In the genomic region with DNA sequence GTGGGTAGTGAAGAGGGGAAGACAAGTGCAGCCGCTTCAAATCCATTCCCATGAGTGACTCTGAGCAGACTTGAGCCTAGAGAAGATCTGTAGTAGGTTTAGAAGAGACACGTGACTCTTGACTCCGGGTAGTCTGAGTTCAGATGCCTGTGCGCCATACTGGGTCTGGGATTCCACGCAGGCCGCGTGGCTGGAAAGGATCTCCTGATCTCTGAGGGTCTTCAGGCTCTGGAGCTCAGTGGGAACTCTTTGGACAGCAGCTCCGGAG, we compare ENCODE assay signal across 8 mouse cellular contexts. TPM values are rescaled to one million over a fixed set of nuclear protein-coding genes. Genes with fewer than 3 reads are reported as not detected.
A peak's percentile ranks its signal among the peaks of the same experiment; 100 is the strongest.
DNase-seq lines count a peak whose midpoint lies in the region; ATAC-seq and TF ChIP-seq lines count a peak whose summit lies in the region.

No protein-coding gene starts in this region.

- no peak for DNase-seq in lung, embryonic 14.5 days
- DNase-seq in lung, adult 18-20 months: no peak
- no peak for DNase-seq in forebrain, embryonic 11.5 days (ENCODE audit: low spot score)
- no peak for DNase-seq in liver, embryonic 11.5 days (ENCODE audit: low spot score)
- no peak for DNase-seq in ovary, postnatal 10 days (ENCODE audit: low spot score)
- DNase-seq in thymus, postnatal 14 days: no peak
- no peak for DNase-seq in spleen, postnatal 10 days (ENCODE audit: low spot score in 2 of 2)

- peak overlapping the region; percentile 36 for H3K4me3 ChIP-seq in lung, embryonic 14.5 days (ENCODE audit: low read depth, low read length)
- peak overlapping the region; percentile 39 for H3K4me3 ChIP-seq in forebrain, embryonic 11.5 days (ENCODE audit: low read depth, low read length)
- peak overlapping the region; percentile 64 for H3K4me3 ChIP-seq in liver, embryonic 11.5 days (ENCODE audit: low read depth, low read length)
- H3K4me3 ChIP-seq in stomach, embryonic 15.5 days (replicated peaks): peak overlapping the region; percentile 48

- peak overlapping the region; percentile 97 for H3K4me2 ChIP-seq in lung, embryonic 14.5 days
- H3K4me2 ChIP-seq in forebrain, embryonic 11.5 days (ENCODE audit: low read depth, low read length, severe bottlenecking): peak overlapping the region; percentile 88
- peak overlapping the region; percentile 96 for H3K4me2 ChIP-seq in liver, embryonic 11.5 days
- peak overlapping the region; percentile 96 for H3K4me2 ChIP-seq in stomach, embryonic 15.5 days

- H3K4me1 ChIP-seq in lung, embryonic 14.5 days (ENCODE audit: insufficient read depth): peaks cover 9% of the 10 kb centered on the region
- peaks cover 10% of the 10 kb centered on the region; the same call in 1 of the 2 replicates for H3K4me1 ChIP-seq in forebrain, embryonic 11.5 days (replicated peaks; ENCODE audit: control insufficient read depth, insufficient read depth, low read length)
- H3K4me1 ChIP-seq in liver, embryonic 11.5 days (replicated peaks; ENCODE audit: control insufficient read depth, insufficient read depth, low read length): peaks cover 75% of the 10 kb centered on the region
- H3K4me1 ChIP-seq in stomach, embryonic 15.5 days: peaks cover 26% of the 10 kb centered on the region

- H3K9ac ChIP-seq in lung, embryonic 14.5 days: peak overlapping the region; percentile 10; the same call in 1 of the 2 replicates
- no peak overlapping the region for H3K9ac ChIP-seq in forebrain, embryonic 11.5 days (ENCODE audit: low read length)
- H3K9ac ChIP-seq in liver, embryonic 11.5 days (ENCODE audit: low read depth, low read length): peak overlapping the region; percentile 72
- no peak overlapping the region for H3K9ac ChIP-seq in stomach, embryonic 15.5 days

- TF ChIP-seq CTCF in lung, embryonic 14.5 days (IDR thresholded peaks at IDR 0.05; ENCODE audit: low read depth): no peak

- ATAC-seq in lung, embryonic 14.5 days (ENCODE audit: insufficient read depth): no peak
- no peak for ATAC-seq in forebrain, embryonic 11.5 days (replicated peaks; ENCODE audit: low FRiP score)
- ATAC-seq in liver, embryonic 11.5 days (replicated peaks; ENCODE audit: low FRiP score): peak; percentile 42
- no peak for ATAC-seq in stomach, embryonic 15.5 days (ENCODE audit: insufficient read depth, low FRiP score, low read depth)

- H3K27ac ChIP-seq in lung, embryonic 14.5 days (ENCODE audit: low read depth): no peak overlapping the region
- no peak overlapping the region for H3K27ac ChIP-seq in forebrain, embryonic 11.5 days (ENCODE audit: low read depth, low read length)
- peak overlapping the region; percentile 83 for H3K27ac ChIP-seq in liver, embryonic 11.5 days (ENCODE audit: low read depth, low read length)
- no peak overlapping the region for H3K27ac ChIP-seq in stomach, embryonic 15.5 days

- H3K27me3 ChIP-seq in lung, embryonic 14.5 days (ENCODE audit: insufficient read depth, low read length): peaks cover 12% of the 10 kb centered on the region; the same call in 1 of the 2 replicates
- peaks cover 7% of the 10 kb centered on the region for H3K27me3 ChIP-seq in forebrain, embryonic 11.5 days (ENCODE audit: control insufficient read depth, insufficient read depth, low read length)
- H3K27me3 ChIP-seq in liver, embryonic 11.5 days (replicated peaks; ENCODE audit: control insufficient read depth, insufficient read depth, low read length): no peaks in the 10 kb centered on the region
- H3K27me3 ChIP-seq in stomach, embryonic 15.5 days (replicated peaks): 0 out of 2 replicates have a peak, but pooled peaks cover 5% of the 10 kb centered on the region

- no peaks in the 10 kb centered on the region for H3K36me3 ChIP-seq in lung, embryonic 14.5 days (ENCODE audit: insufficient read depth)
- no peaks in the 10 kb centered on the region for H3K36me3 ChIP-seq in forebrain, embryonic 11.5 days (ENCODE audit: control insufficient read depth, insufficient read depth, low read length)
- H3K36me3 ChIP-seq in liver, embryonic 11.5 days (ENCODE audit: control insufficient read depth, insufficient read depth, low read length): no peaks in the 10 kb centered on the region
- H3K36me3 ChIP-seq in stomach, embryonic 15.5 days: no peaks in the 10 kb centered on the region

- no peaks in the 10 kb centered on the region for H3K9me3 ChIP-seq in lung, embryonic 14.5 days (ENCODE audit: low read depth, low read length)
- H3K9me3 ChIP-seq in forebrain, embryonic 11.5 days (ENCODE audit: control insufficient read depth, low read length): no peaks in the 10 kb centered on the region
- no peaks in the 10 kb centered on the region for H3K9me3 ChIP-seq in liver, embryonic 11.5 days (ENCODE audit: control insufficient read depth, low read length)
- no peaks in the 10 kb centered on the region for H3K9me3 ChIP-seq in stomach, embryonic 15.5 days

- WGBS in lung, embryonic 14.5 days: 16% methylated on average over 8 of the region's 8 CpGs
- 4% methylated on average over 8 of the region's 8 CpGs for WGBS in forebrain, embryonic 11.5 days
- 8% methylated on average over 8 of the region's 8 CpGs for WGBS in liver, embryonic 11.5 days
- 23% methylated on average over 8 of the region's 8 CpGs for WGBS in stomach, embryonic 15.5 days

RNA-seq across cellular contexts. Expression of a gene that starts 53.5 kb away (rescaled TPM):
- polyA plus RNA-seq in lung, embryonic 14.5 days (2014; fragmentation: Nextera tagmentation; extraction: Ambion mirVana): 19.4 and 21.7 TPM in 2 replicates
- polyA plus RNA-seq in forebrain, embryonic 11.5 days (2014; fragmentation: Nextera tagmentation; extraction: Ambion mirVana): 26.8 and 30.2 TPM in 2 replicates
- 5.1 and 5.4 TPM in 2 replicates for polyA plus RNA-seq in liver, embryonic 11.5 days (2014; fragmentation: Nextera tagmentation; extraction: Ambion mirVana)
- polyA plus RNA-seq in stomach, embryonic 15.5 days (2015; fragmentation: Nextera tagmentation; extraction: Ambion mirVana): 13.1 and 14.2 TPM in 2 replicates

Comparison
In these comparisons a context has a peak if more than half of its experiments do, and no peak if none do; other contexts are left out.
1. H3K9ac ChIP-seq: peak in lung, embryonic 14.5 days (single experiment) and liver, embryonic 11.5 days (single experiment); none in forebrain, embryonic 11.5 days (single experiment) and stomach, embryonic 15.5 days (single experiment).
2. Peak in every context shown above with its lines, with median percentiles within 50 percentile points of each other: H3K4me2 ChIP-seq and H3K4me3 ChIP-seq.